Mouse (Mus musculus) heart, embryonic 14.5 days (tissue): ENCODE data around the gene Fancf. TPM values are rescaled to one million over a fixed set of nuclear protein-coding genes. Genes with fewer than 3 reads are reported as not detected.

Experiments
- ATAC-seq: fragments of 200-750 bp; cut with Nextera tagmentation; 2 replicates; pipeline ENCODE4 v1.8.0; 2017; ENCODE audit warnings: low read depth, moderate TSS enrichment; ENCODE audit not compliant: insufficient number of reproducible peaks, insufficient read depth, low FRiP score
- H3K27ac ChIP-seq, 2 experiments: fragments of 200-500 bp in 1 of 2; fragments of 300-500 bp in 1 of 2; sonication (generic) in 1 of 2; replicated peaks in 1 of 2; 2 replicates each; pipeline ENCODE4 v1.5.1; 2012 to 2014; ENCODE audit warnings: low read depth in 2 of 2, low read length in 2 of 2, control low read depth in 1 of 2, mild to moderate bottlenecking in 1 of 2, mixed read lengths in 1 of 2; ENCODE audit not compliant: control insufficient read depth in 1 of 2, insufficient read depth in 1 of 2
- H3K27me3 ChIP-seq: fragments of 300-500 bp; sonication (generic); 2 replicates; pipeline ENCODE4 v1.6.1; 2014; ENCODE audit warnings: mild to moderate bottlenecking, low read length, control low read depth; ENCODE audit not compliant: control insufficient read depth, insufficient read depth
- H3K36me3 ChIP-seq: fragments of 300-500 bp; sonication (generic); 2 replicates; pipeline ENCODE4 v1.6.1; 2014; ENCODE audit warnings: mild to moderate bottlenecking, control low read depth, low read length, mixed read lengths; ENCODE audit not compliant: control insufficient read depth, insufficient read depth
- H3K4me1 ChIP-seq, 2 experiments: fragments of 200-500 bp in 1 of 2; fragments of 300-500 bp in 1 of 2; sonication (generic) in 1 of 2; 2 replicates each; pipeline ENCODE4 v1.6.1; 2012 to 2014; ENCODE audit warnings: low read length in 2 of 2, control low read depth in 1 of 2, mixed read lengths in 1 of 2; ENCODE audit not compliant: control insufficient read depth in 2 of 2, insufficient read depth in 2 of 2
- H3K4me2 ChIP-seq: fragments of 300-500 bp; sonication (generic); 2 replicates; pipeline ENCODE4 v1.6.1; 2014; ENCODE audit warnings: mild to moderate bottlenecking, low read length
- H3K4me3 ChIP-seq, 2 experiments: fragments of 200-500 bp in 1 of 2; fragments of 300-500 bp in 1 of 2; sonication (generic) in 1 of 2; 2 replicates each; pipeline ENCODE4 v1.5.1; 2012 to 2014; ENCODE audit warnings: low read length in 2 of 2, mild to moderate bottlenecking in 2 of 2, control low read depth in 1 of 2, low read depth in 1 of 2, moderate library complexity in 1 of 2; ENCODE audit not compliant: control insufficient read depth in 1 of 2, insufficient read depth in 1 of 2
- H3K9ac ChIP-seq: fragments of 300-500 bp; sonication (generic); 2 replicates; pipeline ENCODE4 v1.6.1; 2014; ENCODE audit warnings: mild to moderate bottlenecking, low read length
- H3K9me3 ChIP-seq: fragments of 300-500 bp; sonication (generic); 2 replicates; pipeline ENCODE4 v1.6.1; 2016; ENCODE audit warnings: low read length, control low read depth; ENCODE audit not compliant: control insufficient read depth
- WGBS: fragments of 180-500 bp; shearing (Covaris S2); extraction: QIAGEN DNeasy Blood & Tissue Kit; methylation state at CpG from one replicate; pipeline ENCODE4 v1.1.7; 2014; 5-methylcytosine and 5-hydroxymethylcytosine counted together
- polyA plus RNA-seq: library from polyadenylated mRNA; unstranded; fragments of >200 nt; fragmentation: Nextera tagmentation; extraction: Ambion mirVana; gene quantifications from 2 replicates; pipeline ENCODE4 v1.2.1, GENCODE M21; 2014

Gene Fancf
- polyA plus RNA-seq, 1 experiment from 2014 or later = 9.3 TPM

GRCm38 (mm10) chr7:51872041-51872440, 10.0 kb upstream of the Fancf start:
- ATAC-seq = no peak
- no peaks in the 10 kb centered on the region for H3K36me3 ChIP-seq
- no peak overlapping the region for H3K9ac ChIP-seq
- H3K27me3 ChIP-seq = no peaks in the 10 kb centered on the region
- no peak overlapping the region for H3K4me2 ChIP-seq
- H3K27ac ChIP-seq = no peak overlapping the region
- no peaks in the 10 kb centered on the region for H3K4me1 ChIP-seq
- 86% methylated on average over 1 of the region's 1 CpGs for WGBS
- no peaks in the 10 kb centered on the region for H3K9me3 ChIP-seq
- H3K4me3 ChIP-seq = no peak overlapping the region

GRCm38 (mm10) chr7:51867983-51868382, 5.9 kb upstream of the Fancf start:
- H3K9me3 ChIP-seq = no peaks in the 10 kb centered on the region
- H3K4me2 ChIP-seq = no peak overlapping the region
- H3K4me1 ChIP-seq = peaks cover 0 to 1% of the 10 kb centered on the region in 2 experiments; a peak in 1 of 4 replicates
- no peak for ATAC-seq
- H3K27me3 ChIP-seq = no peaks in the 10 kb centered on the region
- H3K36me3 ChIP-seq = peaks cover 10% of the 10 kb centered on the region; the same call in 1 of the 2 replicates
- WGBS = 70% methylated on average over 1 of the region's 1 CpGs
- H3K9ac ChIP-seq = no peak overlapping the region
- H3K4me3 ChIP-seq = no peak overlapping the region
- H3K27ac ChIP-seq = no peak overlapping the region

DNA sequence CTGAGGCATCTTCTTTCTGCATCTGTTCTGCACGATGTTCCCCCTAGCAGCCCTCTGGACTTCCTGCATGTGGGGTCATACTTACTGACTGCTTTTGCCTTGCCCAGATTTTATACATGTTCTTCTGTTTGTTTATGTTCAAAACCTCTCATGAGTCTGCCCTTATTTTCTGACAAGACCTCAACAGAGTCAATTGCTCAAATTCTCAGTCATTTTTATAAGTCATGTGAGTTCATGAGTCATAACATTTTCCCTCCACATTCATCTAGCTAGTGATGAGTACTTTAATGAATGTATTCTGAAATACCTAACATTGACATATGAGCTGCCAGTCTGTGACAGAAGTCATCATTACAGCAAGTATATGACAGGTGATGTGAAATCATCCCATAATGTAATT, 3.3 kb upstream of the Fancf start:
- Histone ChIP-seq H3K36me3 (peaks cover 10% of the 10 kb centered on the region; the same call in 1 of the 2 replicates), H3K27me3 (no peaks in the 10 kb centered on the region), H3K9ac (no peak overlapping the region), H3K4me2 (no peak overlapping the region), H3K9me3 (no peaks in the 10 kb centered on the region), H3K27ac (no peak overlapping the region), H3K4me1 (peaks cover 5 to 12% of the 10 kb centered on the region in 2 experiments), H3K4me3 (no peak overlapping the region)
- no peak for ATAC-seq
- 55% methylated on average over 1 of the region's 1 CpGs for WGBS

DNA sequence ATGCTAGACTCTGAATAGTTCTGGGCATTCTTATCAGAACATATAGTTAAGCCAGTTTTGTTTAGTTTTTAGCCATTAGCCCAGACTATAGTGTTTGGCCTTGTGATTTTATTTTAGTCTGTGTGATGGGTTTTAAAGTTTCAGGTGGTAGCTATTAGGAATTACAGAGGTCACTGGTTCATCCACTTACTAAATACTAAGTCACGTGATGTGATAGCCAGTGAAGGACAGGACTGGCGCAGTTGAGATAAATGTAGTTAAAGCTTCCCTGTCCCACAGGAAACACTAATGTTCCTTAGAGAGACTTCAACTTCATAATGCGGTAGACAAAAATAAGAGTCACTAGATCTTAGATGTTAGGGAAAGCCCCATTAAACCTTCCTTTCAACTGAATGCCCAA, 775 bp upstream of the Fancf start:
- Histone ChIP-seq H3K4me3 (peak overlapping the region in 1 of 2 experiments; percentile 63; a peak in 3 of 4 replicates), H3K4me2 (peak overlapping the region; percentile 72), H3K9me3 (no peaks in the 10 kb centered on the region), H3K9ac (peak overlapping the region; percentile 89), H3K27me3 (no peaks in the 10 kb centered on the region), H3K27ac (no peak overlapping the region), H3K36me3 (peaks cover 23% of the 10 kb centered on the region), H3K4me1 (peaks cover 5 to 12% of the 10 kb centered on the region in 2 experiments)
- no peak for ATAC-seq
- 68% methylated on average over 3 of the region's 3 CpGs for WGBS

DNA sequence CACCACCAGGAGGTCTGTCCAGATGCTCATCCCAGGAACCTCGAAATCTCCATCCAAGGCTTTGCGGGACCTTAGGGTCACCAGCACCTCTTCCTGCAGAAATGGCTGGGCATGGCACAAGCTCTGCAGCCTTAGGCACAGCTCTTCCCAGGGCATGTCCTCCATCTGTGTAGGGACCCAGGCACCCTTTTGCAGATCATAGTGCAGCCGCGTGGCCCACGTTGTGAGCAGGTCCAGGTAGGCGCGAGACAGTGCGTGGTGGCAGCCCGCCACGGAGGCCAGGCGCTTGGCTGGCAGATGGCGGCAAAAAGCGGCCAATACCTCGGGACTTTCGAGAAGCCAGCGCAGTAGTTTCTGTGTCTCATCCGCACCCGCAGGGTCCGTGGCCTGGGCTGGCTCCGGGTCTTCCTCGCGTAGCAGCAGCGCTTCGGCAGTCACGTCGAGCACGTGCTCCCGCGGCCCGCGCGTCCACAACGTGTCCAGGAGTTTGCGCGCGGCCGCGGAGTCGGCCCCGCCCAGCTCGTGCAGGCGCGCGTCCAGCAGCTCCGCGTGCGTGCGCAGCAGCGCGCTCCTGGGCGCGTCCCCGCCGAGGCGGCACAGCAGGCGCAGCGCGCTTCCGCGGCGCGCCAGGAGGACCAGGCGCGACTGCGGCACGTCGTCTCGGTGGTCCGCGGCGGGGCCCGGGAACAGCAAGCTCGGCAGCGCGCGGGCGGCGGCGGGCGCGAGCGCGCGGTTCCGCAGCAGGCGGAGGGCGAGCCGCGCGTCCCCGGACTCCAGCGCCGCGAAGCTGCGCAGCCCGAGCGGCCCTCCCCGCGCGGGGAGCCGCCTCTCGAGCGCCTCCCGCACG, 594 bp downstream of the Fancf start, which contains the start of gene Gas2:
TSS of gene Gas2 (plus strand) at position 766 of the 847 bp plus-strand sequence.
- H3K27ac ChIP-seq = peak within 1 kb of the TSS; percentile 98
- peak within 1 kb of the TSS; percentile 72 for H3K4me2 ChIP-seq
- H3K4me1 ChIP-seq = peaks cover 5 to 12% of the 10 kb centered on the region in 2 experiments
- H3K9me3 ChIP-seq = no peaks in the 10 kb centered on the region
- no peaks in the 10 kb centered on the region for H3K27me3 ChIP-seq
- H3K9ac ChIP-seq = peak within 1 kb of the TSS; percentile 89
- peak; percentile 80 for ATAC-seq
- WGBS = 8% methylated on average over 94 of the region's 105 CpGs
- H3K4me3 ChIP-seq = peak within 1 kb of the TSS; percentile 63 to 96
- peaks cover 23% of the 10 kb centered on the region for H3K36me3 ChIP-seq

- ATAC-seq = no peak
- Histone ChIP-seq H3K9ac (no peak overlapping the region), H3K4me2 (no peak overlapping the region), H3K9me3 (no peaks in the 10 kb centered on the region), H3K36me3 (no peaks in the 10 kb centered on the region), H3K4me3 (no peak overlapping the region), H3K27me3 (no peaks in the 10 kb centered on the region), H3K27ac (no peak overlapping the region), H3K4me1 (no peaks in the 10 kb centered on the region)
- WGBS = 85% methylated on average over 5 of the region's 5 CpGs
These were observed 10.1 kb downstream of the Fancf start for GRCm38 (mm10) chr7:51851890-51852507.

GRCm38 (mm10) chr7:51850877-51851276, 11.2 kb downstream of the Fancf start:
- 61% methylated on average over 6 of the region's 6 CpGs for WGBS

More at GRCm38 (mm10) chr7:51850877-51851276, 11.2 kb downstream of the Fancf start:
- Histone ChIP-seq H3K27me3 (no peaks in the 10 kb centered on the region), H3K4me3 (no peak overlapping the region), H3K36me3 (no peaks in the 10 kb centered on the region), H3K4me2 (no peak overlapping the region), H3K4me1 (no peaks in the 10 kb centered on the region), H3K9ac (no peak overlapping the region), H3K9me3 (no peaks in the 10 kb centered on the region), H3K27ac (no peak overlapping the region)
- ATAC-seq = no peak
